ENCODE assay signal across 8 mouse cellular contexts in genomic region chr10:74966850-74967451, GRCm38 (mm10). TPM values are rescaled to one million over a fixed set of nuclear protein-coding genes. Genes with fewer than 3 reads are reported as not detected.
A peak's percentile ranks its signal among the peaks of the same experiment; 100 is the strongest.
DNase-seq lines count a peak whose midpoint lies in the region; ATAC-seq lines count a peak whose summit lies in the region.

Gene Gnaz (plus strand): TSS chr10:74967177.

- no peaks in the 10 kb centered on the region for H3K9me3 ChIP-seq in hindbrain, embryonic 14.5 days (ENCODE audit: control insufficient read depth, low read length)

- H3K4me1 ChIP-seq in hindbrain, embryonic 14.5 days (replicated peaks; ENCODE audit: control insufficient read depth, insufficient read depth, low read length), result peaks cover 20% of the 10 kb centered on the region

- peak within 1 kb of the TSS; percentile 77 for H3K27ac ChIP-seq in hindbrain, embryonic 14.5 days

- H3K4me2 ChIP-seq in hindbrain, embryonic 14.5 days (replicated peaks), result peak within 1 kb of the TSS; percentile 75

- H3K27me3 ChIP-seq in hindbrain, embryonic 14.5 days (ENCODE audit: control insufficient read depth, insufficient read depth, low read length), result 0 out of 2 replicates have a peak, but pooled peaks cover 5% of the 10 kb centered on the region

- peak within 1 kb of the TSS; percentile 81 for H3K9ac ChIP-seq in hindbrain, embryonic 14.5 days

- DNase-seq in R1 (ENCODE audit: low read depth, low spot score), result peak; percentile 96
- peak; percentile 98 to 99 for DNase-seq in cerebellum, postnatal 14 days
- peak; percentile 98 to 100 for DNase-seq in frontal cortex, postnatal 36 days (ENCODE audit: low spot score in 2 of 2)
- peak; percentile 98 for DNase-seq in hindbrain, embryonic 14.5 days (ENCODE audit: low spot score)
- DNase-seq in layer of hippocampus, postnatal 25 days (ENCODE audit: extremely low spot score in 1 of 2, low spot score in 1 of 2), result peak; percentile 97 to 98
- peak; percentile 96 for DNase-seq in lung, postnatal 14 days
- peak; percentile 95 for DNase-seq in retina, adult 2 months (ENCODE audit: low read depth, low spot score)
- peak; percentile 93 for DNase-seq in thymus, postnatal 25 days

- ATAC-seq in hindbrain, embryonic 14.5 days (ENCODE audit: low FRiP score), result peak; percentile 98

- H3K4me3 ChIP-seq in hindbrain, embryonic 14.5 days (replicated peaks; ENCODE audit: low read length), result peak within 1 kb of the TSS; percentile 77

- no peaks in the 10 kb centered on the region for H3K36me3 ChIP-seq in hindbrain, embryonic 14.5 days (replicated peaks; ENCODE audit: control insufficient read depth, insufficient read depth)

- under 1% methylated on average over 72 of the region's 83 CpGs for WGBS in hindbrain, embryonic 14.5 days

RNA-seq across cellular contexts. Expression of gene Gnaz, which starts in this region (rescaled TPM):
- 66.8 and 77.7 TPM in 2 replicates for polyA plus RNA-seq in hindbrain, embryonic 14.5 days (2014; fragmentation: Nextera tagmentation; extraction: Ambion mirVana)
- 100 to 1,000 TPM in 1 of 2 experiments, 10 to 100 TPM in 1; 99.3 to 109 TPM for total RNA-seq in layer of hippocampus, postnatal 25 days (2021)

Comparison
In these comparisons a context has a peak if more than half of its experiments do, and no peak if none do; other contexts are left out.
1. Peak in every context shown above with its lines: DNase-seq, ATAC-seq, H3K4me3 ChIP-seq and H3K27ac ChIP-seq.